ENCODE assay signal across 16 mouse cellular contexts in genomic region chr11:113978318-113978717, GRCm38 (mm10).
"Had no signal": no experiment of that assay in that cellular context is flagged by ENCODE, and none has a peak within 500 bp of the region (broad histone marks: within the 10 kb centered on the region; RNA-seq: fewer than 3 reads in every experiment).

No protein-coding gene starts in this region.

- H3K9me3 ChIP-seq: neural tube, embryonic 15.5 days; stomach, embryonic 15.5 days had no signal

- H3K27ac ChIP-seq: neural tube, embryonic 13.5 days; neural tube, embryonic 15.5 days; stomach, embryonic 15.5 days; stomach, postnatal 0 days had no signal

- H3K27me3 ChIP-seq: neural tube, embryonic 13.5 days; neural tube, embryonic 15.5 days; stomach, embryonic 15.5 days had no signal

- H3K4me3 ChIP-seq: neural tube, embryonic 13.5 days; neural tube, embryonic 15.5 days; stomach, embryonic 15.5 days had no signal

- H3K36me3 ChIP-seq: neural tube, embryonic 13.5 days; neural tube, embryonic 15.5 days; stomach, embryonic 15.5 days had no signal

- H3K9ac ChIP-seq: neural tube, embryonic 13.5 days; neural tube, embryonic 15.5 days; stomach, embryonic 15.5 days had no signal

- DNase-seq: retina, postnatal 1 day; right cerebral cortex, adult 18-20 months; right cerebral cortex, postnatal 14 days; right cerebral cortex, postnatal 25 days; right cerebral cortex, postnatal 4 days; spleen, adult 18-20 months; thymus, adult 18-20 months; thymus, adult 2 months; thymus, postnatal 14 days; thymus, postnatal 25 days; thymus, postnatal 36 days; thymus, postnatal 4 days had no signal
